Mouse (Mus musculus) layer of hippocampus, adult 8-10 months (tissue): ENCODE results near the gene Dennd5a. TPM values are rescaled to one million over a fixed set of nuclear protein-coding genes. Genes with fewer than 3 reads are reported as not detected.

Experiments used
- total RNA-seq, 4 experiments: library from RNA; stranded (reverse); gene quantifications; 2 replicates each; pipeline ENCODE4 v1.2.4; 2022

The Dennd5a gene
- total RNA-seq, 4 experiments from 2014 or later = 206 to 222 (median 217) TPM

Other genes starting within 250 kb of the Dennd5a start
- gene BC051019, start 236.6 kb downstream of the Dennd5a start, total RNA-seq = under 1 TPM in 1 of 4 experiments, not detected in 3; 0.92 TPM
- not detected for gene Ascl3, start 228.7 kb downstream of the Dennd5a start, total RNA-seq
- 100 to 1,000 TPM in 2 of 4 experiments, 10 to 100 TPM in 2; 98.5 to 101 (median 99.8) TPM for gene Tmem9b, start 207.6 kb downstream of the Dennd5a start, total RNA-seq
- gene Nrip3, start 178.4 kb downstream of the Dennd5a start, total RNA-seq = 100 to 1,000 TPM; 199 to 233 (median 214) TPM
- 1 to 10 TPM; 1.3 to 1.7 (median 1.7) TPM for gene Scube2, start 94.8 kb downstream of the Dennd5a start, total RNA-seq
- gene Tmem41b, start 26.5 kb upstream of the Dennd5a start, total RNA-seq = 10 to 100 TPM; 42.0 to 52.7 (median 48.8) TPM
- gene Ipo7, start 57.8 kb upstream of the Dennd5a start, total RNA-seq = 100 to 1,000 TPM in 2 of 4 experiments, 10 to 100 TPM in 2; 87.4 to 109 (median 99.4) TPM
- gene Zfp143, start 100.7 kb upstream of the Dennd5a start, total RNA-seq = 10 to 100 TPM in 3 of 4 experiments, 1 to 10 TPM in 1; 9.7 to 13.4 (median 11.9) TPM
- 10 to 100 TPM; 16.4 to 23.0 (median 20.2) TPM for gene Wee1, start 161.6 kb upstream of the Dennd5a start, total RNA-seq